Mouse (Mus musculus): ENCODE results near the gene Trim7.

Trim7 gene

GRCm38 (mm10) chr11:48827926-48828325 is 2.0 kb downstream of the Trim7 start:
- 70% methylated on average over 6 of the region's 6 CpGs for WGBS

GRCm38 (mm10) chr11:48830279-48830678 is 4.3 kb downstream of the Trim7 start:
- WGBS = 96% methylated on average over 2 of the region's 2 CpGs

GRCm38 (mm10) chr11:48831273-48831672 is 5.3 kb downstream of the Trim7 start:
- WGBS = 75% methylated on average over 2 of the region's 2 CpGs

- WGBS = 24% methylated on average over 8 of the region's 9 CpGs
Observed at GRCm38 (mm10) chr11:48833078-48833730, 7.3 kb downstream of the Trim7 start.

- under 1% methylated on average over 30 of the region's 30 CpGs for WGBS
Observed at GRCm38 (mm10) chr11:48833731-48834639, 8.0 kb downstream of the Trim7 start.

GRCm38 (mm10) chr11:48835923-48836322 is 10.0 kb downstream of the Trim7 start:
- 79% methylated on average over 6 of the region's 6 CpGs for WGBS

- 33% methylated on average over 11 of the region's 11 CpGs for WGBS
Observed at GRCm38 (mm10) chr11:48836990-48837309, 11.0 kb downstream of the Trim7 start.

GRCm38 (mm10) chr11:48837310-48838180 is 11.6 kb downstream of the Trim7 start:
- WGBS = under 1% methylated on average over 77 of the region's 77 CpGs

- WGBS = 4% methylated on average over 16 of the region's 16 CpGs
Observed at GRCm38 (mm10) chr11:48838181-48838797, 12.3 kb downstream of the Trim7 start.

GRCm38 (mm10) chr11:48838879-48839680 is 13.1 kb downstream of the Trim7 start:
- 85% methylated on average over 10 of the region's 10 CpGs for WGBS

- 92% methylated on average over 5 of the region's 5 CpGs for WGBS
Observed at GRCm38 (mm10) chr11:48841213-48841612, 15.3 kb downstream of the Trim7 start.

- 84% methylated on average over 4 of the region's 4 CpGs for WGBS
Observed at GRCm38 (mm10) chr11:48842378-48842792, 16.4 kb downstream of the Trim7 start.

- 93% methylated on average over 11 of the region's 11 CpGs for WGBS
Observed at GRCm38 (mm10) chr11:48843202-48843601, 17.3 kb downstream of the Trim7 start.

GRCm38 (mm10) chr11:48844309-48844708 is 18.4 kb downstream of the Trim7 start:
- 44% methylated on average over 6 of the region's 6 CpGs for WGBS

- 66% methylated on average over 13 of the region's 13 CpGs for WGBS
Observed at GRCm38 (mm10) chr11:48845244-48845815, 19.4 kb downstream of the Trim7 start.

GRCm38 (mm10) chr11:48846362-48846761 is 20.4 kb downstream of the Trim7 start:
- WGBS = 89% methylated on average over 2 of the region's 2 CpGs

- 71% methylated on average over 5 of the region's 5 CpGs for WGBS
Observed at GRCm38 (mm10) chr11:48846881-48847280, 20.9 kb downstream of the Trim7 start.

- 49% methylated on average over 2 of the region's 2 CpGs for WGBS
Observed at GRCm38 (mm10) chr11:48850240-48850639, 24.3 kb downstream of the Trim7 start.

- 81% methylated on average over 4 of the region's 4 CpGs for WGBS
Observed at GRCm38 (mm10) chr11:48851270-48851995, 25.5 kb downstream of the Trim7 start.

GRCm38 (mm10) chr11:48852190-48852589 is 26.2 kb downstream of the Trim7 start:
- 62% methylated on average over 4 of the region's 4 CpGs for WGBS
